Mouse (Mus musculus) limb, embryonic 14.5 days (tissue): ENCODE results near the gene B3galt1. TPM values are rescaled to one million over a fixed set of nuclear protein-coding genes. Genes with fewer than 3 reads are reported as not detected.

Experiments used
- ATAC-seq: fragments of 200-750 bp; cut with Nextera tagmentation; 2 replicates; pipeline ENCODE4 v1.8.0; 2017; ENCODE audit warnings: low read depth, moderate number of reproducible peaks, moderate TSS enrichment; ENCODE audit not compliant: low FRiP score
- DNase-seq: peaks from one replicate; pipeline ENCODE4 v3.0.0-alpha.2; 2015; ENCODE audit warnings: low spot score
- H3K27ac ChIP-seq: fragments of 300-500 bp; sonication (generic); replicated peaks from 2 replicates; pipeline ENCODE4 v1.5.1; 2014; ENCODE audit warnings: low read depth, mild to moderate bottlenecking, low read length, moderate library complexity, mixed read lengths
- H3K27me3 ChIP-seq: fragments of 300-500 bp; sonication (generic); 2 replicates; pipeline ENCODE4 v1.6.1; 2014; ENCODE audit warnings: low read length, mixed read lengths; ENCODE audit not compliant: control insufficient read depth, insufficient read depth
- H3K36me3 ChIP-seq: fragments of 300-500 bp; sonication (generic); 2 replicates; pipeline ENCODE4 v1.6.1; 2014; ENCODE audit warnings: mild to moderate bottlenecking, low read length, moderate library complexity, mixed read lengths; ENCODE audit not compliant: control insufficient read depth, insufficient read depth
- H3K4me1 ChIP-seq: fragments of 300-500 bp; sonication (generic); 2 replicates; pipeline ENCODE4 v1.6.1; 2014; ENCODE audit warnings: antibody characterized with exemption, low read length, mixed read lengths; ENCODE audit not compliant: control insufficient read depth, insufficient read depth
- H3K4me2 ChIP-seq: fragments of 300-500 bp; sonication (generic); replicated peaks from 2 replicates; pipeline ENCODE4 v1.6.1; 2014; ENCODE audit warnings: low read depth, mild to moderate bottlenecking, low read length, moderate library complexity; ENCODE audit not compliant: severe bottlenecking
- H3K4me3 ChIP-seq: fragments of 300-500 bp; sonication (generic); replicated peaks from 2 replicates; pipeline ENCODE4 v1.5.1; 2014; ENCODE audit warnings: low read length
- H3K9ac ChIP-seq: fragments of 300-500 bp; sonication (generic); 2 replicates; pipeline ENCODE4 v1.6.1; 2014; ENCODE audit warnings: mild to moderate bottlenecking, low read depth, low read length, moderate library complexity; ENCODE audit not compliant: severe bottlenecking
- H3K9me3 ChIP-seq: fragments of 300-500 bp; sonication (generic); 2 replicates; pipeline ENCODE4 v1.6.1; 2016; ENCODE audit warnings: low read length; ENCODE audit not compliant: control insufficient read depth
- POLR2A ChIP-seq: fragments of 200-500 bp; IDR thresholded peaks from 2 replicates; pipeline ENCODE4 v1.8.0; 2012; ENCODE audit warnings: inconsistent platforms, mild to moderate bottlenecking, moderate library complexity, borderline replicate concordance; ENCODE audit not compliant: insufficient read depth, insufficient read length; ENCODE audit errors: extremely low read depth
- WGBS: fragments of 180-500 bp; shearing (Covaris S2); extraction: QIAGEN DNeasy Blood & Tissue Kit; methylation state at CpG from one replicate; pipeline ENCODE4 v1.1.7; 2014; 5-methylcytosine and 5-hydroxymethylcytosine counted together
- polyA plus RNA-seq, 2 experiments: library from polyadenylated mRNA; depleted of rRNA in 1 of 2; stranded (reverse) in 1 of 2; unstranded in 1 of 2; fragments of >200 nt; fragmentation: Nextera tagmentation in 1 of 2; extraction: Ambion mirVana in 1 of 2; gene quantifications; 2 replicates each; pipeline versions ENCODE4 v1.2.1 to v1.2.3; 2012 to 2014

The B3galt1 gene
- polyA plus RNA-seq, 2 experiments = 2.5 to 8.1 TPM

- H3K27me3 ChIP-seq = no peaks in the 10 kb centered on the region
- WGBS = 86% methylated on average over 5 of the region's 5 CpGs
- ATAC-seq = no peak
These were observed 514.0 kb downstream of the B3galt1 start for GRCm38 (mm10) chr2:68079426-68080360.

GRCm38 (mm10) chr2:68080872-68081280 is 515.2 kb downstream of the B3galt1 start:
- no peaks in the 10 kb centered on the region for H3K4me1 ChIP-seq
- no peaks in the 10 kb centered on the region for H3K36me3 ChIP-seq
- H3K27ac ChIP-seq = no peak overlapping the region
- no peaks in the 10 kb centered on the region for H3K27me3 ChIP-seq
- no peak overlapping the region for H3K4me3 ChIP-seq
- no peak overlapping the region for H3K4me2 ChIP-seq
- no peaks in the 10 kb centered on the region for H3K9me3 ChIP-seq
- DNase-seq = no peak
- no peak for TF ChIP-seq POLR2A
- ATAC-seq = no peak
- H3K9ac ChIP-seq = no peak overlapping the region

More at GRCm38 (mm10) chr2:68079426-68080360, 514.0 kb downstream of the B3galt1 start:
- no peak overlapping the region for H3K27ac ChIP-seq
- no peaks in the 10 kb centered on the region for H3K9me3 ChIP-seq
- H3K4me3 ChIP-seq = no peak overlapping the region
- no peaks in the 10 kb centered on the region for H3K36me3 ChIP-seq
- TF ChIP-seq POLR2A = no peak
- H3K9ac ChIP-seq = no peak overlapping the region
- no peaks in the 10 kb centered on the region for H3K4me1 ChIP-seq
- H3K4me2 ChIP-seq = no peak overlapping the region
- no peak for DNase-seq

- TF ChIP-seq POLR2A = no peak
- peak; percentile 65 for DNase-seq
These were observed 518.8 kb downstream of the B3galt1 start for GRCm38 (mm10) chr2:68084483-68084882.

GRCm38 (mm10) chr2:68086101-68086500 is 520.4 kb downstream of the B3galt1 start:
- TF ChIP-seq POLR2A = no peak
- no peak for ATAC-seq
- no peak overlapping the region for H3K4me3 ChIP-seq
- H3K9ac ChIP-seq = no peak overlapping the region
- no peaks in the 10 kb centered on the region for H3K9me3 ChIP-seq
- 63% methylated on average over 4 of the region's 4 CpGs for WGBS
- H3K27ac ChIP-seq = no peak overlapping the region
- DNase-seq = no peak
- no peaks in the 10 kb centered on the region for H3K27me3 ChIP-seq
- H3K4me1 ChIP-seq = no peaks in the 10 kb centered on the region
- no peaks in the 10 kb centered on the region for H3K36me3 ChIP-seq
- H3K4me2 ChIP-seq = no peak overlapping the region

More at GRCm38 (mm10) chr2:68084483-68084882, 518.8 kb downstream of the B3galt1 start:
- Histone ChIP-seq H3K9ac (no peak overlapping the region), H3K9me3 (no peaks in the 10 kb centered on the region), H3K4me2 (no peak overlapping the region), H3K4me3 (no peak overlapping the region), H3K36me3 (no peaks in the 10 kb centered on the region), H3K4me1 (no peaks in the 10 kb centered on the region), H3K27me3 (no peaks in the 10 kb centered on the region), H3K27ac (no peak overlapping the region)
- ATAC-seq = no peak
- WGBS = 24% methylated on average over 1 of the region's 1 CpGs

GRCm38 (mm10) chr2:68091559-68091958 is 525.9 kb downstream of the B3galt1 start:
- H3K4me3 ChIP-seq = no peak overlapping the region
- no peak for ATAC-seq
- H3K27ac ChIP-seq = no peak overlapping the region
- no peaks in the 10 kb centered on the region for H3K9me3 ChIP-seq
- no peaks in the 10 kb centered on the region for H3K4me1 ChIP-seq
- WGBS = 85% methylated on average over 2 of the region's 2 CpGs
- H3K4me2 ChIP-seq = no peak overlapping the region
- TF ChIP-seq POLR2A = no peak
- DNase-seq = no peak
- no peaks in the 10 kb centered on the region for H3K36me3 ChIP-seq
- H3K27me3 ChIP-seq = no peaks in the 10 kb centered on the region
- H3K9ac ChIP-seq = no peak overlapping the region
